Mouse (Mus musculus) hindbrain, embryonic 12.5 days (tissue): ENCODE measurements around the gene B3galt1. TPM values are rescaled to one million over a fixed set of nuclear protein-coding genes. Genes with fewer than 3 reads are reported as not detected.

ENCODE experiments used
- ATAC-seq: fragments of 200-750 bp; cut with Nextera tagmentation; 2 replicates; pipeline ENCODE4 v1.8.0; 2017; ENCODE audit warnings: moderate TSS enrichment; ENCODE audit not compliant: low FRiP score
- H3K27ac ChIP-seq: fragments of 300-500 bp; sonication (generic); 2 replicates; pipeline ENCODE4 v1.5.1; 2016; ENCODE audit warnings: mild to moderate bottlenecking
- H3K27me3 ChIP-seq: fragments of 300-500 bp; sonication (generic); 2 replicates; pipeline ENCODE4 v1.6.1; 2016; ENCODE audit warnings: mild to moderate bottlenecking
- H3K36me3 ChIP-seq: fragments of 300-500 bp; sonication (generic); 2 replicates; pipeline ENCODE4 v1.6.1; 2016; ENCODE audit warnings: mild to moderate bottlenecking
- H3K4me1 ChIP-seq: fragments of 300-500 bp; sonication (generic); 2 replicates; pipeline ENCODE4 v1.6.1; 2016
- H3K4me2 ChIP-seq: fragments of 300-500 bp; sonication (generic); replicated peaks from 2 replicates; pipeline ENCODE4 v1.6.1; 2016; ENCODE audit warnings: mild to moderate bottlenecking
- H3K4me3 ChIP-seq: fragments of 300-500 bp; sonication (generic); 2 replicates; pipeline ENCODE4 v1.5.1; 2016; ENCODE audit warnings: mild to moderate bottlenecking
- H3K9ac ChIP-seq: fragments of 300-500 bp; sonication (generic); 2 replicates; pipeline ENCODE4 v1.6.1; 2016; ENCODE audit warnings: mild to moderate bottlenecking, moderate library complexity
- H3K9me3 ChIP-seq: fragments of 300-500 bp; sonication (generic); replicated peaks from 2 replicates; pipeline ENCODE4 v1.6.1; 2016; ENCODE audit warnings: mild to moderate bottlenecking
- WGBS: fragments of 180-500 bp; shearing (Covaris S2); methylation state at CpG from one replicate; pipeline ENCODE4 v1.1.7; 2016; 5-methylcytosine and 5-hydroxymethylcytosine counted together
- polyA plus RNA-seq: library from polyadenylated mRNA; unstranded; fragments of >200 nt; fragmentation: Nextera tagmentation; extraction: Ambion mirVana; gene quantifications from 2 replicates; pipeline ENCODE4 v1.2.1, GENCODE M21; 2016

The B3galt1 gene
- polyA plus RNA-seq, 1 experiment from 2014 or later, result 34.6 TPM

DNA sequence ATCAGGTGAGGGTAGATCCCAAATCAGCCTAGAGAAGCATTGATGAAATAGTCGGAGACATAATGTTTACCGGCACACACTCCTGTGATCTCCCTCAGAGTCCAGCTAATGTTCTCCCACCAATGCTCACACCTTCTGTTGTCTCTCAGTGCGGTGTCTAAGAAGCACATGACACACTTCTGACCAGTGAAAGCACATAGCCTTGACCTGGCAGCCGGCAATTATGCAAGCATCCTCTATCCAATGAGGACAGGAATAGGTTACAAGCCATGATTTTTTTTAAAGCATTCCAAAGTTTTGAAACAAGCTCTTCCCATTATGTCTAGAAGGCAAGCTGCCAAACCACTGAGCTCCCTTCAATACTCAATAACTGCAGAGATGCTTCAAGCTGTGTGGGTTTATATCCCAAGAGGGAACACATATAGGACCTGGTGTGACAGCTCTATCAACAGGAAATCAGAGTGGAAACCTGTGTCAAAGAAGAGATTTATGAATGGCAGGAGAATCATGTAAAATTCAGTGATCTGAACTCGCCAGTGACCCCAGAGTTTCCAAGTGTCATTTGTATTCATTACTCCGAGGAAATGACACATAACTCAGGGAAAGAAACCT is 456.0 kb downstream of the B3galt1 start:
- no peak overlapping the region for H3K27ac ChIP-seq
- H3K27me3 ChIP-seq, result no peaks in the 10 kb centered on the region
- H3K4me1 ChIP-seq, result 0 out of 2 replicates have a peak, but pooled peaks cover 4% of the 10 kb centered on the region
- ATAC-seq, result no peak
- no peak overlapping the region for H3K9ac ChIP-seq
- H3K36me3 ChIP-seq, result no peaks in the 10 kb centered on the region
- H3K9me3 ChIP-seq, result no peaks in the 10 kb centered on the region
- H3K4me3 ChIP-seq, result no peak overlapping the region
- H3K4me2 ChIP-seq, result no peak overlapping the region
- WGBS, result 82% methylated on average over 6 of the region's 6 CpGs

DNA sequence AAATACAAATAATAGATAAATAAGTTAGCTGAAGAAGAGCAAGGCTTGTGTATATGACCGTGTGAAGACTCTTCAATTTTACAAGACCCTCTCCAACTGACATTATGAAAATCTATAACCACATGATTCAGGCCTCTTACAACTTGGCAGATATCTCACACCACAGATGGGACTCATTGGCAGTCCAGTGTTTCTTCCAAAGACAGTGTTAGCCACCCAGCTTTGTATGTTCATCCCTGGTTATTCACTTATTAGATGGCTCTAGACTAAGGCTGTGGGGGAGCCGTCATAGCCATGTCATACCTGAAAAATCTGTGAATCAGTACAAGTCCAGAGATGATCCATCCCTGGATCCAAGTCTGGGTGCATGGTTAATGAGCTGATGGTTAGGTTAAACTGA is 463.1 kb downstream of the B3galt1 start:
- Histone ChIP-seq H3K9ac (no peak overlapping the region), H3K27me3 (no peaks in the 10 kb centered on the region), H3K36me3 (no peaks in the 10 kb centered on the region), H3K4me2 (no peak overlapping the region), H3K4me3 (no peak overlapping the region), H3K27ac (no peak overlapping the region), H3K9me3 (no peaks in the 10 kb centered on the region), H3K4me1 (no peaks in the 10 kb centered on the region)
- ATAC-seq, result no peak
- WGBS, result 88% methylated on average over 2 of the region's 2 CpGs

DNA sequence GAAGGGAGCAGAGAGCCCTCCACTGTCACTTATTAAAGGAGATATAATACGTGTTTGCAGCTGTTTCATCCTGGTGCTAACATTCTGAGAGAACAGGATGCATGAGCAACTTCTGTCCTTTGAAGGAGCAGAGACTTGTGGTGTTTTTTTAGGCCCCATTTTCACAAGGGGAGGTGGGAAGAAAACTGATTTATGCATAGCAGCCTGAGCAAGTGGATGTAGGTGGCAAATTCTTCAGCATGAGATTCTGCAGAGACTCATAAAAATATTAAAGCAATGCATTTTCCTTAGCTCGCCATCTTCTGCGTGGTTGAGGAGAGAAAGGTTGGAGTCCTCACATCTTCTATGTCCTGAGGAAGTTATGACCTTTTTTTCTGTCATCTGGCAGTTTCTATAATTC is 469.0 kb downstream of the B3galt1 start:
- no peak overlapping the region for H3K27ac ChIP-seq
- no peak for ATAC-seq
- 86% methylated on average over 3 of the region's 3 CpGs for WGBS

DNA sequence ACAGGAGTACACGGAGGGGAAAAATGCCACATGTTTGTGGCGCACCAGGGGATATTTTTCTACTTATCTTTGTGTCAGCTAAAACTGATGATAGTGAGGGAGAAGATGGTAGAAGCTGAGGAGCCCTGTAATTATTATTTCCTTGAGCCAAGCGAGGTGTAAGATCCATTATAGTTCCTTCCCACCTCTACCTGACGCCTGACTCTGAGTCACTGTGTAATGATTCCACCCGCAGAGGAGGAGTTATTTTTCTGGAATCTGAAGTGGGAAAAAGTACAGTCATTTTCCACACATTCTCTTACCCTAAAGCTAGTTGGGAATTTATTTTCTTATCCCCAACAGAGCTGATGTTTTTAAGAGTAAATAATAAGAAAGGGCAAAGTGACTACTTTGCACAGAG is 475.1 kb downstream of the B3galt1 start:
- no peak for ATAC-seq
- no peaks in the 10 kb centered on the region for H3K27me3 ChIP-seq
- H3K36me3 ChIP-seq, result no peaks in the 10 kb centered on the region
- WGBS, result 88% methylated on average over 5 of the region's 5 CpGs
- no peaks in the 10 kb centered on the region for H3K4me1 ChIP-seq
- no peak overlapping the region for H3K9ac ChIP-seq
- no peak overlapping the region for H3K4me3 ChIP-seq
- H3K27ac ChIP-seq, result no peak overlapping the region
- H3K4me2 ChIP-seq, result no peak overlapping the region
- H3K9me3 ChIP-seq, result no peaks in the 10 kb centered on the region

More for the DNA sequence above, 469.0 kb downstream of the B3galt1 start:
- Histone ChIP-seq H3K4me3 (no peak overlapping the region), H3K9me3 (no peaks in the 10 kb centered on the region), H3K4me2 (no peak overlapping the region), H3K9ac (no peak overlapping the region), H3K27me3 (no peaks in the 10 kb centered on the region), H3K36me3 (no peaks in the 10 kb centered on the region), H3K4me1 (no peaks in the 10 kb centered on the region)

DNA sequence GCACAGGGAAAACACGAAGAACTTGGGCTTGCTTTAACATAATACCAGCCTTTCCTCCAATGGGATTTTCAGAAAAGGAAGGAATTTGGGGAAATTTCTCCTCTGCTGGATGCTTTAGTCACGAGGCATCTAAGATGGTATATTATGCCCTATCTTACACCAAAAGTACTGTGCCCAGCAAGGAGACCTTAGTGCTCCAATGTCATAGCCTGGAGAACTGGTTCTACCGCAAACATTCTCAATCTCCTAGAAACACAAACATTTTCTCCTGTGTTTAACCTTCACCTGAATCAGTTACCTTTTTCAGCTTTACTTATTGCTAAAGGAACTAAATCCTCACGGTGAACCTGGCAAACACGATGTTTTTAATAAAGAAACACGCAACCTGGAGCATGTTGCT is 486.8 kb downstream of the B3galt1 start:
- WGBS, result 89% methylated on average over 6 of the region's 6 CpGs
- ATAC-seq, result no peak
- no peak overlapping the region for H3K4me3 ChIP-seq
- H3K27ac ChIP-seq, result no peak overlapping the region
- H3K9ac ChIP-seq, result no peak overlapping the region
- H3K4me2 ChIP-seq, result no peak overlapping the region
- no peaks in the 10 kb centered on the region for H3K27me3 ChIP-seq
- H3K9me3 ChIP-seq, result no peaks in the 10 kb centered on the region
- H3K4me1 ChIP-seq, result no peaks in the 10 kb centered on the region
- no peaks in the 10 kb centered on the region for H3K36me3 ChIP-seq

DNA sequence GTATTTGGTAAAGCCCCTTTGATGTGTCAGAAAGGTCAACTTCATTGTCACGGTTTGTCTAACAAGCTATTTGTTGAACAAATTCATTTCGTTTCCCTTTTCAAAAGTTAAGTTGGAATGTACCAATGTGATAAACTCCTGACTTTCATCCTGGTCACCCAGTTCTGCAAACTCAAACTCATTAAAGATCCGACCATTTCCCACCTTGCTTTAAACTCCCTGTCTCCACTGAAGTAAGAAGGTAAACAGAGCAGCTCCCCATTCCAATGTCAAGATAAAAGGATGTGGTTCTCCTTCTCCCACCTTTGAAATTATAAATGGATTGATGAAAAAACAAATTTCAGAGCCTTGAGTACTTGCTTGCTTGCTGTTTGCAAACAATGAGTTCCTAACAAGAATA is 487.6 kb downstream of the B3galt1 start:
- H3K9ac ChIP-seq, result no peak overlapping the region
- WGBS, result 72% methylated on average over 3 of the region's 3 CpGs
- H3K9me3 ChIP-seq, result no peaks in the 10 kb centered on the region
- no peak overlapping the region for H3K27ac ChIP-seq
- H3K4me1 ChIP-seq, result no peaks in the 10 kb centered on the region
- no peaks in the 10 kb centered on the region for H3K36me3 ChIP-seq
- no peak overlapping the region for H3K4me3 ChIP-seq
- H3K27me3 ChIP-seq, result no peaks in the 10 kb centered on the region
- no peak for ATAC-seq
- no peak overlapping the region for H3K4me2 ChIP-seq

DNA sequence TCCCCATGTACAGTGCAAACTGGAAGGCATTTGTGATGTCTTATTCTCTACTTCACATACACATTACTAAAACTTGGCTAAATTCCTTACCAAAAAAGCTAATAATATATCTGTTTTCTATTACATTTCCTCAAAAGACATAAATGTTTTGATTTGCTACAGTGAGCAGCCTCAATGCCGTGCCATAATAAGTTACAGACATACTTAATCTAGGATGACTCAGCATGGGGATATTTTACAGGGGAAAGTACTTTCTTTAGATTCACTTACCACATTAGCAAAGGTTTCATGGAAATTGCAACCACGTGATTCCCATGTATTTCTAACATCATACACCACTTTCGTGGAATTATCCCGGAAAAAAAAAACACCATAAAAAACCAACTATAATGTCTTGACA is 495.7 kb downstream of the B3galt1 start:
- no peak overlapping the region for H3K4me2 ChIP-seq
- no peaks in the 10 kb centered on the region for H3K27me3 ChIP-seq
- no peak overlapping the region for H3K9ac ChIP-seq
- 84% methylated on average over 4 of the region's 4 CpGs for WGBS
- no peaks in the 10 kb centered on the region for H3K9me3 ChIP-seq
- no peak for ATAC-seq
- no peak overlapping the region for H3K4me3 ChIP-seq
- H3K27ac ChIP-seq, result no peak overlapping the region
- no peaks in the 10 kb centered on the region for H3K4me1 ChIP-seq
- H3K36me3 ChIP-seq, result no peaks in the 10 kb centered on the region

DNA sequence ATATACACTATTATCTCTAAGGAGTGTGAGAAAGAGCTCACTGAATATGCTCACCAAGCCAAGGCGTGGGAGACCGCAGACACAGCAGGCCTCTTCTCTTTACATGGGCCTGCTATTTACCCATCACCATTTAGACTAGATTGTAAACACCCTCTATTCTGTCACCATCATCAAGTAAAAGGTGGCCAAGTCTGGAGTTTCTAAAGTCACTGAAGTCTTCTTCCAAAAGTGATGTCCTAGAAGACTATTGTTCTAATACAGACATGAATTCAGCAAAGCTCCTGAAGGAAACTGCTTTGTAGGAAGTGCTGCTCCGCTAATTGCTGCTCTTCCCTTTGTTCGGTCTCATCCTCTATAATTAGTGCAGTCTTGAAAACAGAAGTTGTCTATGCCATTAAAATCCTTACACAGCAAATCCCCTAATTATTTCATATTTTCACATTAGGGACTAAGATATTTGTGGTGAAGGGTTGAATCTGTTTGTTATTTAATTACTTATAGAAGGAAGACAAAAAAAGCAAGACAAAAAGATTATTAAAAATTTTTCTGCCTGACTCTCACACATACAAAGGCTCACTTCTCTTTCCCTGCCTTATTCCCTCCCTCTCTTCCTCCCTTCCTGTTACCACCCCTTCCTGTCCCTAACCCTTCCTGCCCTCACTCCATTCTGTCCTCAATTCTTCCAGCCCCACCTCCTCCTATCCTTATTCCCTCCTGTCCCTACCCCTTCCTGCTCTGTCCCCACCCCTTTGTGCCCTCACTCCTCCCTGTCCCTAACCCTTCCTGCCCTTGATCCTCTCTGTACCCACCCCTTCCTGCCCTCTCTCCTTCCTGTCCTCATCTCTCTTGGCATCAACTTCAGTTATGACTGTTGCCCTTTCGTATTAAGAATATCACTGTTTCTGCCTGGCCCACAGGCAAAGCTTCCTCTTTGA is 514.0 kb downstream of the B3galt1 start:
- ATAC-seq, result no peak
- no peak overlapping the region for H3K27ac ChIP-seq

DNA sequence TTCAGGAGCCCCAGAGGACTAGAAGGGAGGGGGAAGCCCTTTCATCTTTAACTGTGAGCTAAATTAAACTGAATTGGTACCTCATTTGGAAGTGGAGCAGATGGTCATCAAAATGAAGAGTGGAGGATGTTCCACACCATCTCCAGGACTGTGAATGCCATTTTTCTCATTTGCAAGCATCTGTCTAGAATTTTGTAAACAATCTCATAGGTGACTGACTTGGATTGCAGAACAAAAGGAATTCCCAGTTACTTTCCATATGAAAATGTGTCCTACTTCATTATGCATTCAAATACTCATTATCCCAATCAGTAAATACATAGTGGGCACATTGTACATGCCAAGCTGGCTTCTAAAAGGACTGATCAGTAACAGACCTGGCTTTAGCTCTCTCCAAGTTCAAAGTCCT is 515.2 kb downstream of the B3galt1 start:
- H3K27me3 ChIP-seq, result no peaks in the 10 kb centered on the region
- H3K4me3 ChIP-seq, result no peak overlapping the region
- H3K4me2 ChIP-seq, result no peak overlapping the region
- ATAC-seq, result peak; percentile 56; the same call in 1 of the 2 replicates
- no peak overlapping the region for H3K9ac ChIP-seq
- H3K36me3 ChIP-seq, result no peaks in the 10 kb centered on the region
- H3K27ac ChIP-seq, result no peak overlapping the region
- no peaks in the 10 kb centered on the region for H3K9me3 ChIP-seq
- H3K4me1 ChIP-seq, result no peaks in the 10 kb centered on the region

More for the DNA sequence above, 514.0 kb downstream of the B3galt1 start:
- Histone ChIP-seq H3K9me3 (no peaks in the 10 kb centered on the region), H3K4me1 (no peaks in the 10 kb centered on the region), H3K36me3 (no peaks in the 10 kb centered on the region), H3K9ac (no peak overlapping the region), H3K4me2 (no peak overlapping the region), H3K27me3 (no peaks in the 10 kb centered on the region), H3K4me3 (no peak overlapping the region)
- 74% methylated on average over 5 of the region's 5 CpGs for WGBS

DNA sequence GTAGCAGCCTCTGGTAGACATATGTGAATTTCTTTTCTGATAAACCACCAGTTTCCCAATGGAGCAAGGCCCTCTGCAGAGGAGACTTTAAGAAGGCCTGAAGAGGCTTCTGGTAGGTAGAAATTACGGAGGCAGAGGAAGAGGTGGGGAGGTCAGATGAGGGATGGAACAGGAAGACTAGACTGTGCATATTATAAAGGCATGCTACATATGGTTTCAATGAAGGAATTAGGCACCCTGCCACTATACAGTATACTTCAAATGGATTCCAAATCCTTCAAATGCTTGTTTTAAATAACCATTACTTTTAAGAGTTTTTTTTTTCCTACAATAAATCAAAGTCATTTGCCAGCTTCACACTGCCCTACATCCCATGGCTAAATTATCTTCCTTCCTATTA is 518.8 kb downstream of the B3galt1 start:
- H3K4me1 ChIP-seq, result no peaks in the 10 kb centered on the region
- H3K27me3 ChIP-seq, result no peaks in the 10 kb centered on the region
- H3K4me3 ChIP-seq, result no peak overlapping the region
- no peak overlapping the region for H3K27ac ChIP-seq
- WGBS, result 77% methylated on average over 1 of the region's 1 CpGs
- no peak overlapping the region for H3K4me2 ChIP-seq
- no peak for ATAC-seq
- H3K36me3 ChIP-seq, result no peaks in the 10 kb centered on the region
- H3K9me3 ChIP-seq, result no peaks in the 10 kb centered on the region
- no peak overlapping the region for H3K9ac ChIP-seq

DNA sequence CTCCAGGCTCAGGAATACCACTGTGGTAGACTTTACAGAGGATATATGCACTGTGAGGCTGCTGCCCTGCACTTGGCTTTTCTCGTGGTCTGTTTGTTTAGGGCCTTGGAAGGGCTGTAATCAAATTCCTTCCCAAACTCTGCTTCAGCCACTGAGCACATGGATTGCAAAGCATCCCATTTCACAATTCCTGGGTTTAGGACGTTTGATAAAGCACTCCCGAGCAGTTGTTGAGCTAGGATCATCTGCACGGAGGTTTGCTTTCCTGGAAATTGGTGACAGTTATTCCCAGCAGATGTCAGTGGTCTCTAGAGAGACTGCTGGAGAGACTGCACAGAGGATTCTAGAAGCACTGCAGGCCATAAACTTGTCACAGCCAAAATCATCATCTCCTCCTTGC is 520.4 kb downstream of the B3galt1 start:
- Histone ChIP-seq H3K9ac (no peak overlapping the region), H3K9me3 (no peaks in the 10 kb centered on the region), H3K4me1 (no peaks in the 10 kb centered on the region), H3K27ac (no peak overlapping the region), H3K4me3 (no peak overlapping the region), H3K36me3 (no peaks in the 10 kb centered on the region), H3K4me2 (no peak overlapping the region), H3K27me3 (no peaks in the 10 kb centered on the region)
- no peak for ATAC-seq
- WGBS, result 75% methylated on average over 4 of the region's 4 CpGs

DNA sequence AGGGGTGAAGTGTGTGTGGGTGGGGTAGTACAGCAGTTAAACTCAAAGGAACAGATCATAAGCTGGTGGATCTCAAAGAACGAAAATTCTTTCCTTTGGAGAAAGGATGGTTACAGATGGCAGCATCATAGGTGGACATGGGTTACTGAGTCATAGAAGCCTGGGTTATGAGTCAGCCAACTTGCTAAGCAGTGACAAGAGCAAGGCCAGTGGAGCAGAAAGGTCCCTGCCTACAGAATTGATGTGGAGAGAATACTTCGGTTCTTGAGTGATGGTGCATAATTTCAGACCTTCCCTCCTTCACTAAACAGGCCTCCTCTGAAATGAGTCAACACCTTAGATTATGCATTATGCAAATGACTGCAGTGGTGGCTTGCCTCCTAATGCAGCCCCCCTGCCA is 525.9 kb downstream of the B3galt1 start:
- no peak for ATAC-seq
- Histone ChIP-seq H3K4me1 (no peaks in the 10 kb centered on the region), H3K4me2 (no peak overlapping the region), H3K27me3 (no peaks in the 10 kb centered on the region), H3K27ac (no peak overlapping the region), H3K9me3 (no peaks in the 10 kb centered on the region), H3K36me3 (no peaks in the 10 kb centered on the region), H3K9ac (no peak overlapping the region), H3K4me3 (no peak overlapping the region)
- WGBS, result 77% methylated on average over 2 of the region's 2 CpGs

DNA sequence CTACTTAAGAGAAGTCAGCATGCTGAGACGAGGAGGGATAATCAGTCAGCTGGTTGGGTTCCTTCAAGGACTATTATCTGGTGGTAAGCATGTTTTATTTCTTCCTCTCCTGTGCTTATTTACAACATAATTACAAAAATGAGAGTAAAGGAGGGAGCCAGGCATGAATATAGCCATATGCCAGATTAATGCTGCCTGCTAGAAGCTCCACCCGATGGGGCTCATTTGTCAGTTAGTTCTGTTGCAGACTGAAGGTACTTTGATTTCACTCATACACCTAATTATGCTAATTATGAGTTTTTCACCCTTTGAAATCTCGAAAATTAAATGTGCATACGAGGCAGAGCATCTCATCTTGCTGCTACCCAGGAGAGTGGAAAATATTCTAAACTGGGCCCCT is 539.0 kb downstream of the B3galt1 start:
- ATAC-seq, result no peak
- no peak overlapping the region for H3K4me3 ChIP-seq
- H3K27ac ChIP-seq, result no peak overlapping the region
- H3K36me3 ChIP-seq, result no peaks in the 10 kb centered on the region
- H3K9me3 ChIP-seq, result no peaks in the 10 kb centered on the region
- H3K27me3 ChIP-seq, result no peaks in the 10 kb centered on the region
- 70% methylated on average over 4 of the region's 4 CpGs for WGBS
- no peaks in the 10 kb centered on the region for H3K4me1 ChIP-seq
- H3K4me2 ChIP-seq, result no peak overlapping the region
- H3K9ac ChIP-seq, result no peak overlapping the region
